Mouse (Mus musculus): ENCODE data around the gene Olfr39. TPM values are rescaled to one million over a fixed set of nuclear protein-coding genes. Genes with fewer than 3 reads are reported as not detected.

Olfr39 gene
- not detected for polyA plus RNA-seq (2015; fragmentation: Illumina TruSeq; extraction: RNeasy Lipid Tissue Mini Kit (QIAGEN cat#74804); ENCODE audit: low read depth, low replicate concordance)

GRCm38 (mm10) chr9:20282051-20282450, at the start of gene Olfr39:
Gene Olfr39 (plus strand): TSS chr9:20282351.

GRCm38 (mm10) chr9:20236819-20237218, 45.3 kb upstream of the Olfr39 start, which contains the start of gene Olfr872:
Gene Olfr872 (plus strand): TSS chr9:20237119.

GRCm38 (mm10) chr9:20298232-20298631, 16.1 kb downstream of the Olfr39 start, which contains the start of gene Olfr873:
Gene Olfr873 (plus strand): TSS chr9:20298532.

GRCm38 (mm10) chr9:20335994-20336393, 53.8 kb downstream of the Olfr39 start, which contains the start of gene Olfr18:
Gene Olfr18 (minus strand): TSS chr9:20336094.

Other genes with a start within 250 kb of the Olfr39 start
- gene Olfr867, start 224.8 kb upstream of the Olfr39 start, polyA plus RNA-seq (2015; fragmentation: Illumina TruSeq; extraction: RNeasy Lipid Tissue Mini Kit (QIAGEN cat#74804); ENCODE audit: low read depth, low replicate concordance): not detected
- not detected for gene Olfr868, start 183.7 kb upstream of the Olfr39 start, polyA plus RNA-seq (2015; fragmentation: Illumina TruSeq; extraction: RNeasy Lipid Tissue Mini Kit (QIAGEN cat#74804); ENCODE audit: low read depth, low replicate concordance)
- gene Olfr869, start 153.3 kb upstream of the Olfr39 start, polyA plus RNA-seq (2015; fragmentation: Illumina TruSeq; extraction: RNeasy Lipid Tissue Mini Kit (QIAGEN cat#74804); ENCODE audit: low read depth, low replicate concordance): not detected
- gene Olfr870, start 108.3 kb upstream of the Olfr39 start, polyA plus RNA-seq (2015; fragmentation: Illumina TruSeq; extraction: RNeasy Lipid Tissue Mini Kit (QIAGEN cat#74804); ENCODE audit: low read depth, low replicate concordance): not detected
- not detected for gene Olfr871, start 70.1 kb upstream of the Olfr39 start, polyA plus RNA-seq (2015; fragmentation: Illumina TruSeq; extraction: RNeasy Lipid Tissue Mini Kit (QIAGEN cat#74804); ENCODE audit: low read depth, low replicate concordance)
- not detected for gene Olfr872, start 45.2 kb upstream of the Olfr39 start, polyA plus RNA-seq (2015; fragmentation: Illumina TruSeq; extraction: RNeasy Lipid Tissue Mini Kit (QIAGEN cat#74804); ENCODE audit: low read depth, low replicate concordance)
- gene Olfr873, start 16.2 kb downstream of the Olfr39 start, polyA plus RNA-seq (2015; fragmentation: Illumina TruSeq; extraction: RNeasy Lipid Tissue Mini Kit (QIAGEN cat#74804); ENCODE audit: low read depth, low replicate concordance): not detected
- not detected for gene Olfr18, start 53.7 kb downstream of the Olfr39 start, polyA plus RNA-seq (2015; fragmentation: Illumina TruSeq; extraction: RNeasy Lipid Tissue Mini Kit (QIAGEN cat#74804); ENCODE audit: low read depth, low replicate concordance)
- 19.7 TPM for gene Zfp560, start 102.8 kb downstream of the Olfr39 start, polyA plus RNA-seq (2015; fragmentation: Illumina TruSeq; extraction: RNeasy Lipid Tissue Mini Kit (QIAGEN cat#74804); ENCODE audit: low read depth, low replicate concordance)
- gene Zfp26, start 177.8 kb downstream of the Olfr39 start, polyA plus RNA-seq (2015; fragmentation: Illumina TruSeq; extraction: RNeasy Lipid Tissue Mini Kit (QIAGEN cat#74804); ENCODE audit: low read depth, low replicate concordance): 9.5 TPM
- gene Zfp426, start 210.4 kb downstream of the Olfr39 start, polyA plus RNA-seq (2015; fragmentation: Illumina TruSeq; extraction: RNeasy Lipid Tissue Mini Kit (QIAGEN cat#74804); ENCODE audit: low read depth, low replicate concordance): 30.3 TPM
- gene Zfp266, start 239.1 kb downstream of the Olfr39 start, polyA plus RNA-seq (2015; fragmentation: Illumina TruSeq; extraction: RNeasy Lipid Tissue Mini Kit (QIAGEN cat#74804); ENCODE audit: low read depth, low replicate concordance): 22.8 TPM